Mouse (Mus musculus) liver, adult 2 months (tissue): ENCODE measurements around the gene Olfr961. TPM values are rescaled to one million over a fixed set of nuclear protein-coding genes. Genes with fewer than 3 reads are reported as not detected.

Source experiments
- DNase-seq: peaks from one replicate; pipeline ENCODE4 v3.0.0-alpha.2; 2011; ENCODE audit warnings: low read depth, low spot score; ENCODE audit errors: extremely low read depth
- H3K27ac ChIP-seq: fragments of 200-500 bp; replicated peaks from 2 replicates; pipeline ENCODE4 v1.5.1; 2012; ENCODE audit warnings: low read depth, mild to moderate bottlenecking, control low read depth, inconsistent platforms, low read length; ENCODE audit not compliant: insufficient read depth
- H3K27me3 ChIP-seq: fragments of 200-500 bp; 2 replicates; pipeline ENCODE4 v1.6.1; 2012; ENCODE audit warnings: mild to moderate bottlenecking, moderate library complexity, low read length, inconsistent platforms; ENCODE audit not compliant: control insufficient read depth, insufficient read depth
- H3K36me3 ChIP-seq: fragments of 200-500 bp; 2 replicates; pipeline ENCODE4 v1.6.1; 2012; ENCODE audit warnings: low read length, inconsistent platforms; ENCODE audit not compliant: control insufficient read depth, insufficient read depth
- H3K4me1 ChIP-seq: fragments of 200-500 bp; 2 replicates; pipeline ENCODE4 v1.6.1; 2011; ENCODE audit warnings: low read length; ENCODE audit not compliant: control insufficient read depth, insufficient read depth
- H3K4me3 ChIP-seq: fragments of 200-500 bp; 2 replicates; pipeline ENCODE4 v1.5.1; 2011; ENCODE audit warnings: low read depth, mild to moderate bottlenecking, control low read depth, low read length, moderate library complexity; ENCODE audit not compliant: insufficient read depth
- H3K79me2 ChIP-seq: fragments of 200-500 bp; 2 replicates; pipeline ENCODE4 v1.6.1; 2012; ENCODE audit warnings: inconsistent platforms, mild to moderate bottlenecking, low read length, moderate library complexity; ENCODE audit not compliant: control insufficient read depth, insufficient read depth
- H3K9ac ChIP-seq: fragments of 200-500 bp; 2 replicates; pipeline ENCODE4 v1.6.1; 2012; ENCODE audit warnings: low read depth, mild to moderate bottlenecking, control low read depth, inconsistent platforms, low read length
- CTCF ChIP-seq: fragments of 200-500 bp; IDR thresholded peaks from 2 replicates; pipeline ENCODE4 v1.5.1; 2011; ENCODE audit warnings: low read depth, low read length, control low read depth
- POLR2A ChIP-seq: fragments of 200-500 bp; IDR thresholded peaks from 2 replicates; pipeline ENCODE4 v1.6.1; 2011; ENCODE audit warnings: low read length, control low read depth; ENCODE audit not compliant: insufficient read depth; ENCODE audit errors: extremely low read depth
- WGBS: fragments of 180-500 bp; shearing (Covaris S2); methylation state at CpG from one replicate; pipeline ENCODE4 v1.1.7; 2018; 5-methylcytosine and 5-hydroxymethylcytosine counted together
- polyA plus RNA-seq: library from polyadenylated mRNA; depleted of rRNA; stranded (reverse); fragments of >200 nt; gene quantifications from 2 replicates; pipeline ENCODE4 v1.2.3, GENCODE M21; 2012
- total RNA-seq: library from RNA; depleted of rRNA; stranded (reverse); fragments of >200 nt; gene quantifications from 2 replicates; pipeline ENCODE4 v1.2.3, GENCODE M21; 2014

Olfr961 gene
- total and polyA plus RNA-seq, 2 experiments: not detected

GRCm38 (mm10) chr9:39647382-39647781 lies 2.5 kb downstream of the Olfr961 start:
- H3K9ac ChIP-seq: no peak overlapping the region
- H3K79me2 ChIP-seq: no peaks in the 10 kb centered on the region
- H3K4me1 ChIP-seq: no peaks in the 10 kb centered on the region
- no peak overlapping the region for H3K27ac ChIP-seq
- 81% methylated on average over 4 of the region's 4 CpGs for WGBS
- no peaks in the 10 kb centered on the region for H3K27me3 ChIP-seq
- no peak overlapping the region for H3K4me3 ChIP-seq
- no peak for TF ChIP-seq POLR2A
- no peak for TF ChIP-seq CTCF
- H3K36me3 ChIP-seq: no peaks in the 10 kb centered on the region
- no peak for DNase-seq

- TF ChIP-seq POLR2A (no peak), CTCF (no peak)
- no peak for DNase-seq
- no peak overlapping the region for H3K27ac ChIP-seq
- H3K36me3 ChIP-seq: no peaks in the 10 kb centered on the region
- H3K4me1 ChIP-seq: no peaks in the 10 kb centered on the region
- H3K27me3 ChIP-seq: no peaks in the 10 kb centered on the region
- H3K4me3 ChIP-seq: no peak overlapping the region
- no peaks in the 10 kb centered on the region for H3K79me2 ChIP-seq
- H3K9ac ChIP-seq: no peak overlapping the region
- 60% methylated on average over 6 of the region's 6 CpGs for WGBS
Measured at GRCm38 (mm10) chr9:39654756-39655396, 10.0 kb downstream of the Olfr961 start.

- no peaks in the 10 kb centered on the region for H3K27me3 ChIP-seq
- WGBS: 70% methylated on average over 1 of the region's 1 CpGs
- no peak within 1 kb of the TSS for H3K9ac ChIP-seq
- H3K4me3 ChIP-seq: no peak within 1 kb of the TSS
- H3K79me2 ChIP-seq: no peaks in the 10 kb centered on the region
- DNase-seq: no peak
- no peaks in the 10 kb centered on the region for H3K4me1 ChIP-seq
- no peak within 1 kb of the TSS for H3K27ac ChIP-seq
- no peak for TF ChIP-seq POLR2A
- no peak for TF ChIP-seq CTCF
- H3K36me3 ChIP-seq: no peaks in the 10 kb centered on the region
Measured at GRCm38 (mm10) chr9:39666905-39667304, 22.0 kb downstream of the Olfr961 start, which contains the start of gene Olfr963. Gene Olfr963 (plus strand): TSS chr9:39667205.

GRCm38 (mm10) chr9:39669723-39670122 lies 24.8 kb downstream of the Olfr961 start:
- no peak overlapping the region for H3K27ac ChIP-seq
- 67% methylated on average over 2 of the region's 2 CpGs for WGBS
- TF ChIP-seq POLR2A (no peak), CTCF (no peak)
- no peaks in the 10 kb centered on the region for H3K27me3 ChIP-seq
- DNase-seq: no peak
- H3K4me1 ChIP-seq: no peaks in the 10 kb centered on the region
- no peak overlapping the region for H3K4me3 ChIP-seq
- no peaks in the 10 kb centered on the region for H3K36me3 ChIP-seq
- H3K79me2 ChIP-seq: no peaks in the 10 kb centered on the region
- no peak overlapping the region for H3K9ac ChIP-seq

- H3K36me3 ChIP-seq: no peaks in the 10 kb centered on the region
- no peak overlapping the region for H3K27ac ChIP-seq
- H3K27me3 ChIP-seq: no peaks in the 10 kb centered on the region
- WGBS: 72% methylated on average over 2 of the region's 2 CpGs
- DNase-seq: no peak
- no peak overlapping the region for H3K9ac ChIP-seq
- no peaks in the 10 kb centered on the region for H3K79me2 ChIP-seq
- H3K4me3 ChIP-seq: no peak overlapping the region
- no peaks in the 10 kb centered on the region for H3K4me1 ChIP-seq
- TF ChIP-seq CTCF (no peak), POLR2A (no peak)
Measured at GRCm38 (mm10) chr9:39674820-39675219, 29.9 kb downstream of the Olfr961 start.

- no peak for DNase-seq
- TF ChIP-seq CTCF: no peak
- no peak for TF ChIP-seq POLR2A
- 81% methylated on average over 2 of the region's 2 CpGs for WGBS
Measured at GRCm38 (mm10) chr9:39678557-39678956, 33.7 kb downstream of the Olfr961 start.

More at GRCm38 (mm10) chr9:39678557-39678956, 33.7 kb downstream of the Olfr961 start:
- H3K27me3 ChIP-seq: no peaks in the 10 kb centered on the region
- H3K4me1 ChIP-seq: no peaks in the 10 kb centered on the region
- H3K27ac ChIP-seq: no peak overlapping the region
- no peaks in the 10 kb centered on the region for H3K36me3 ChIP-seq
- no peaks in the 10 kb centered on the region for H3K79me2 ChIP-seq
- no peak overlapping the region for H3K9ac ChIP-seq
- H3K4me3 ChIP-seq: no peak overlapping the region
